Mouse (Mus musculus): ENCODE measurements around the gene Plcz1.

- TF ChIP-seq CTCF (IDR thresholded peaks at IDR 0.05; ENCODE audit: extremely low read depth, insufficient read depth, insufficient read length, insufficient replicate concordance): no peak
- no peak for TF ChIP-seq POLR2A (IDR thresholded peaks at IDR 0.05; ENCODE audit: low read depth, low read length)
Observed at GRCm38 (mm10) chr6:140005181-140005580, 36.1 kb downstream of the Plcz1 start.

Measured in spleen, adult 2 months (tissue).